Mouse (Mus musculus) heart, postnatal 0 days (tissue): ENCODE data around the gene Ankrd17.

ENCODE experiments used
- CTCF ChIP-seq: IDR thresholded peaks from 2 replicates; pipeline ENCODE4 v1.5.1; 2016; ENCODE audit warnings: antibody characterized with exemption, control low read depth, low read depth
- EP300 ChIP-seq: IDR thresholded peaks from 2 replicates; pipeline ENCODE4 v1.6.1; 2016; ENCODE audit warnings: antibody characterized with exemption, low read depth

GRCm38 (mm10) chr5:90394322-90394721 is 27.9 kb upstream of the Ankrd17 start:
- TF ChIP-seq CTCF (no peak), EP300 (no peak)
